Mouse (Mus musculus): ENCODE results near the gene Riox2.

GRCm38 (mm10) chr16:59499180-59499579 lies 27.6 kb downstream of the Riox2 start:
- TF ChIP-seq CTCF (IDR thresholded peaks at IDR 0.05; ENCODE audit: borderline replicate concordance, insufficient read depth, low read depth, low read length) (no peak), POLR2A (IDR thresholded peaks at IDR 0.05; ENCODE audit: borderline replicate concordance, insufficient read depth, low read length) (no peak)

Data from cerebellum, adult 2 months (tissue).